Mouse (Mus musculus) heart, embryonic 14.5 days (tissue): ENCODE measurements around the gene Gpat3. TPM values are rescaled to one million over a fixed set of nuclear protein-coding genes. Genes with fewer than 3 reads are reported as not detected.

Experiments
- ATAC-seq: fragments of 200-750 bp; cut with Nextera tagmentation; 2 replicates; pipeline ENCODE4 v1.8.0; 2017; ENCODE audit warnings: low read depth, moderate TSS enrichment; ENCODE audit not compliant: insufficient number of reproducible peaks, insufficient read depth, low FRiP score
- H3K27ac ChIP-seq, 2 experiments: fragments of 200-500 bp in 1 of 2; fragments of 300-500 bp in 1 of 2; sonication (generic) in 1 of 2; replicated peaks in 1 of 2; 2 replicates each; pipeline ENCODE4 v1.5.1; 2012 to 2014; ENCODE audit warnings: low read depth in 2 of 2, low read length in 2 of 2, control low read depth in 1 of 2, mild to moderate bottlenecking in 1 of 2, mixed read lengths in 1 of 2; ENCODE audit not compliant: control insufficient read depth in 1 of 2, insufficient read depth in 1 of 2
- H3K27me3 ChIP-seq: fragments of 300-500 bp; sonication (generic); 2 replicates; pipeline ENCODE4 v1.6.1; 2014; ENCODE audit warnings: mild to moderate bottlenecking, low read length, control low read depth; ENCODE audit not compliant: control insufficient read depth, insufficient read depth
- H3K36me3 ChIP-seq: fragments of 300-500 bp; sonication (generic); 2 replicates; pipeline ENCODE4 v1.6.1; 2014; ENCODE audit warnings: mild to moderate bottlenecking, control low read depth, low read length, mixed read lengths; ENCODE audit not compliant: control insufficient read depth, insufficient read depth
- H3K4me1 ChIP-seq, 2 experiments: fragments of 200-500 bp in 1 of 2; fragments of 300-500 bp in 1 of 2; sonication (generic) in 1 of 2; 2 replicates each; pipeline ENCODE4 v1.6.1; 2012 to 2014; ENCODE audit warnings: low read length in 2 of 2, control low read depth in 1 of 2, mixed read lengths in 1 of 2; ENCODE audit not compliant: control insufficient read depth in 2 of 2, insufficient read depth in 2 of 2
- H3K4me2 ChIP-seq: fragments of 300-500 bp; sonication (generic); 2 replicates; pipeline ENCODE4 v1.6.1; 2014; ENCODE audit warnings: mild to moderate bottlenecking, low read length
- H3K4me3 ChIP-seq, 2 experiments: fragments of 200-500 bp in 1 of 2; fragments of 300-500 bp in 1 of 2; sonication (generic) in 1 of 2; 2 replicates each; pipeline ENCODE4 v1.5.1; 2012 to 2014; ENCODE audit warnings: low read length in 2 of 2, mild to moderate bottlenecking in 2 of 2, control low read depth in 1 of 2, low read depth in 1 of 2, moderate library complexity in 1 of 2; ENCODE audit not compliant: control insufficient read depth in 1 of 2, insufficient read depth in 1 of 2
- H3K9ac ChIP-seq: fragments of 300-500 bp; sonication (generic); 2 replicates; pipeline ENCODE4 v1.6.1; 2014; ENCODE audit warnings: mild to moderate bottlenecking, low read length
- H3K9me3 ChIP-seq: fragments of 300-500 bp; sonication (generic); 2 replicates; pipeline ENCODE4 v1.6.1; 2016; ENCODE audit warnings: low read length, control low read depth; ENCODE audit not compliant: control insufficient read depth
- WGBS: fragments of 180-500 bp; shearing (Covaris S2); extraction: QIAGEN DNeasy Blood & Tissue Kit; methylation state at CpG from one replicate; pipeline ENCODE4 v1.1.7; 2014; 5-methylcytosine and 5-hydroxymethylcytosine counted together
- polyA plus RNA-seq: library from polyadenylated mRNA; unstranded; fragments of >200 nt; fragmentation: Nextera tagmentation; extraction: Ambion mirVana; gene quantifications from 2 replicates; pipeline ENCODE4 v1.2.1, GENCODE M21; 2014

Gene Gpat3
- polyA plus RNA-seq, 1 experiment from 2014 or later: 14.9 TPM

GRCm38 (mm10) chr5:100822826-100823225 lies 22.7 kb upstream of the Gpat3 start:
- Histone ChIP-seq H3K27ac (no peak overlapping the region), H3K4me2 (no peak overlapping the region), H3K36me3 (peaks cover 7% of the 10 kb centered on the region), H3K4me1 (peaks cover 0 to 8% of the 10 kb centered on the region in 2 experiments; a peak in 2 of 4 replicates), H3K27me3 (no peaks in the 10 kb centered on the region), H3K4me3 (no peak overlapping the region), H3K9ac (no peak overlapping the region), H3K9me3 (no peaks in the 10 kb centered on the region)
- no peak for ATAC-seq
- WGBS: 77% methylated on average over 7 of the region's 7 CpGs

- no peaks in the 10 kb centered on the region for H3K9me3 ChIP-seq
- H3K4me2 ChIP-seq: no peak overlapping the region
- no peak overlapping the region for H3K9ac ChIP-seq
- peaks cover 0 to 3% of the 10 kb centered on the region in 2 experiments; a peak in 1 of 4 replicates for H3K4me1 ChIP-seq
- H3K27me3 ChIP-seq: no peaks in the 10 kb centered on the region
- no peak overlapping the region for H3K4me3 ChIP-seq
- 25% methylated on average over 2 of the region's 2 CpGs for WGBS
- ATAC-seq: no peak
- no peak overlapping the region for H3K27ac ChIP-seq
- no peaks in the 10 kb centered on the region for H3K36me3 ChIP-seq
Measured at GRCm38 (mm10) chr5:100825975-100826374, 19.5 kb upstream of the Gpat3 start.

GRCm38 (mm10) chr5:100826531-100826930 lies 19.0 kb upstream of the Gpat3 start:
- Histone ChIP-seq H3K9me3 (no peaks in the 10 kb centered on the region), H3K9ac (no peak overlapping the region), H3K27me3 (no peaks in the 10 kb centered on the region), H3K4me3 (no peak overlapping the region), H3K4me2 (no peak overlapping the region), H3K4me1 (no peaks in the 10 kb centered on the region), H3K36me3 (no peaks in the 10 kb centered on the region), H3K27ac (no peak overlapping the region)
- 71% methylated on average over 7 of the region's 7 CpGs for WGBS
- ATAC-seq: no peak

GRCm38 (mm10) chr5:100828701-100829100 lies 16.8 kb upstream of the Gpat3 start:
- ATAC-seq: no peak
- Histone ChIP-seq H3K27me3 (no peaks in the 10 kb centered on the region), H3K36me3 (no peaks in the 10 kb centered on the region), H3K4me1 (no peaks in the 10 kb centered on the region), H3K4me3 (no peak overlapping the region), H3K9me3 (no peaks in the 10 kb centered on the region), H3K27ac (no peak overlapping the region), H3K4me2 (no peak overlapping the region), H3K9ac (no peak overlapping the region)
- 87% methylated on average over 3 of the region's 3 CpGs for WGBS

GRCm38 (mm10) chr5:100832680-100833079 lies 12.8 kb upstream of the Gpat3 start:
- Histone ChIP-seq H3K4me1 (peaks cover 9 to 18% of the 10 kb centered on the region in 2 experiments), H3K27ac (no peak overlapping the region), H3K4me2 (no peak overlapping the region), H3K27me3 (no peaks in the 10 kb centered on the region), H3K4me3 (no peak overlapping the region), H3K36me3 (no peaks in the 10 kb centered on the region), H3K9ac (no peak overlapping the region), H3K9me3 (no peaks in the 10 kb centered on the region)
- ATAC-seq: no peak
- WGBS: 71% methylated on average over 3 of the region's 3 CpGs

- Histone ChIP-seq H3K9me3 (no peaks in the 10 kb centered on the region), H3K27me3 (no peaks in the 10 kb centered on the region), H3K4me2 (no peak overlapping the region), H3K36me3 (no peaks in the 10 kb centered on the region), H3K27ac (no peak overlapping the region), H3K4me3 (no peak overlapping the region), H3K4me1 (peaks cover 11 to 25% of the 10 kb centered on the region in 2 experiments), H3K9ac (no peak overlapping the region)
- 75% methylated on average over 2 of the region's 2 CpGs for WGBS
- ATAC-seq: no peak
Measured at GRCm38 (mm10) chr5:100833841-100834240, 11.7 kb upstream of the Gpat3 start.

- 14% methylated on average over 9 of the region's 9 CpGs for WGBS
- peak; percentile 28; the same call in 1 of the 2 replicates for ATAC-seq
- Histone ChIP-seq H3K4me3 (no peak overlapping the region), H3K4me2 (peak overlapping the region; percentile 45; the same call in 1 of the 2 replicates), H3K27me3 (no peaks in the 10 kb centered on the region), H3K9ac (no peak overlapping the region), H3K36me3 (no peaks in the 10 kb centered on the region), H3K9me3 (no peaks in the 10 kb centered on the region), H3K4me1 (peaks cover 11 to 25% of the 10 kb centered on the region in 2 experiments), H3K27ac (peak overlapping the region; percentile 74 to 79)
Measured at GRCm38 (mm10) chr5:100835862-100836538, 9.5 kb upstream of the Gpat3 start.

- H3K4me3 ChIP-seq: no peak overlapping the region
- peak overlapping the region; percentile 55 to 79 for H3K27ac ChIP-seq
- WGBS: 8% methylated on average over 7 of the region's 7 CpGs
- H3K9me3 ChIP-seq: peaks cover 7% of the 10 kb centered on the region; the same call in 1 of the 2 replicates
- no peaks in the 10 kb centered on the region for H3K27me3 ChIP-seq
- H3K4me1 ChIP-seq: peaks cover 11 to 25% of the 10 kb centered on the region in 2 experiments
- H3K36me3 ChIP-seq: no peaks in the 10 kb centered on the region
- H3K9ac ChIP-seq: no peak overlapping the region
- H3K4me2 ChIP-seq: no peak overlapping the region
- peak; percentile 88 for ATAC-seq
Measured at GRCm38 (mm10) chr5:100837907-100838306, 7.6 kb upstream of the Gpat3 start.
